Mouse (Mus musculus) cerebellum, adult 2 months (tissue): ENCODE measurements around the gene Chst5.

Experiments
- CTCF ChIP-seq: fragments of 200-500 bp; IDR thresholded peaks from 2 replicates; pipeline ENCODE4 v1.5.1; 2011; ENCODE audit warnings: low read depth, mild to moderate bottlenecking, control low read depth, low read length, moderate library complexity, borderline replicate concordance; ENCODE audit not compliant: insufficient read depth
- POLR2A ChIP-seq: fragments of 200-500 bp; IDR thresholded peaks from 2 replicates; pipeline ENCODE4 v1.6.1; 2011; ENCODE audit warnings: low read length, control low read depth, borderline replicate concordance; ENCODE audit not compliant: insufficient read depth

DNA sequence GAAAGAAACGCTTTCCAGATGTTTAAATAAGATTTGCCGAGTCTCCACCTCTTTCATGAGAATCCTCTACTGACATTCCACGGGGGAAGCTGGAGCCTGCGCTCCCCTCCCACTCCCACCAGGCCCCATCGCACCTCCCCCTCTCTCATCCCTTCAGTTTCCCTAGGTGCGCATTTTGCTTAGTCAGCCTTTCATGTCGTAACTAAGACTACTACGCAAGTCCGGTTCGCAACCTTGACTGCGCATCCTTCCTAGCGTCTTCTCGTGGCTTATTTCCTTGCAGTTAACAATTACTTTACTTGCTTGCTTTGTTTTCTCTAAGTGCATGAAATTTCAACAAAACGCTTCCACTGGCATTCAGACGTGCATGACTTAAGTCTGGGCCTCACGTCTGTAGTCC lies 21.5 kb upstream of the Chst5 start:
- TF ChIP-seq CTCF (no peak), POLR2A (no peak)
